Mouse (Mus musculus) cerebellum, adult 18-20 months (tissue): Measurements from ENCODE around the gene 2200002J24Rik.

Experiments
- DNase-seq, 2 experiments: peaks; one replicate each; pipeline ENCODE4 v3.0.0; 2021

Gene 2200002J24Rik

DNA sequence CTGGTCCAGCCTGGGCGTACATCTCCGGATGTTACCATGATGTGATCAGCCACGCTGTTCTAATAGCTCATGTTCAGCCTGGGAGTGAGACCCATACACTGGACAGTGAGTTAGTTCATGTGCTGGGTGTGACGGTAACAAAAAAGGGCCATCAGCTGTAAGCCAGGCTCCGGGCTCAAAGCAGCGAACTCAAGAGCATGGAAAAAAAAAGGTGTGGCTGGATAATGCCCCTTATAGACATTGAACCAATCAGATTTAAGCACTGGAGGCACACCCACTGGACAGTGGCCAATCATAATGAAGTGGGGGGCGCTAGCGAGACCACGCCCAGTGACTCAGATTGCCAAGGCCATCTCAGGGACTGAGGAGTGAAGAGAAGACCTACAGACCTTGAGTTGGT is at the start of gene 2200002J24Rik:
TSS of gene 2200002J24Rik (plus strand) at position 338 of the 400 bp plus-strand sequence.
- no peak for DNase-seq

- DNase-seq, result peak; percentile 96 to 100
These were observed 48.9 kb upstream of the 2200002J24Rik start, which contains the start of gene Rbm42 for GRCm38 (mm10) chr7:30649591-30650540. TSS of gene Rbm42 (minus strand) at chr7:30650317.

- DNase-seq, result peak; percentile 90 to 93
These were observed 34.1 kb upstream of the 2200002J24Rik start, which contains the start of gene Haus5 for GRCm38 (mm10) chr7:30664529-30665200. TSS of gene Haus5 (minus strand) at chr7:30664994.

GRCm38 (mm10) chr7:30665321-30665720 is 33.4 kb upstream of the 2200002J24Rik start:
- peak in 1 of 2 experiments; percentile 18 for DNase-seq

DNA sequence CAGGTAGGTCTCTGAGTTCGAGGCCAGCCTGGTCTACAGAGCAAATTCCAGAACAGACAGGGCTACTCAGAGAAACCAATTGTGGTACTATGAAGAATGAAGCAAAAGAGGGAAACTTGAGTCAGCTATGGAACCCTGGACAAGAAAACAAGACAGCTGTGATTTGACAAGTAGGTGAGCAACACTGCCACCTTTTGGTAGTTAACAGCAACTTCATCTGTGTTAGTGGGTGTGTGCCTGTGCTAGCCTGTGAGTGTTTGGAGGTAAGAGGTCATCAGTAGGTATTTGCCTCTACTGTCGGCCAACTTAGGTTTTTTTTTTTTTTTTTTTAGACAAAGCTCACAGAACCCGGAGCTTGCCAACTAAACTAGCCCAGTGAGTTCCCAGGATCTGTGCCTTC is 29.5 kb upstream of the 2200002J24Rik start:
- DNase-seq, result no peak

- no peak for DNase-seq
These were observed 27.2 kb upstream of the 2200002J24Rik start, which contains the start of gene Pmis2 for GRCm38 (mm10) chr7:30671480-30671879. TSS of gene Pmis2 (minus strand) at chr7:30671605.

DNA sequence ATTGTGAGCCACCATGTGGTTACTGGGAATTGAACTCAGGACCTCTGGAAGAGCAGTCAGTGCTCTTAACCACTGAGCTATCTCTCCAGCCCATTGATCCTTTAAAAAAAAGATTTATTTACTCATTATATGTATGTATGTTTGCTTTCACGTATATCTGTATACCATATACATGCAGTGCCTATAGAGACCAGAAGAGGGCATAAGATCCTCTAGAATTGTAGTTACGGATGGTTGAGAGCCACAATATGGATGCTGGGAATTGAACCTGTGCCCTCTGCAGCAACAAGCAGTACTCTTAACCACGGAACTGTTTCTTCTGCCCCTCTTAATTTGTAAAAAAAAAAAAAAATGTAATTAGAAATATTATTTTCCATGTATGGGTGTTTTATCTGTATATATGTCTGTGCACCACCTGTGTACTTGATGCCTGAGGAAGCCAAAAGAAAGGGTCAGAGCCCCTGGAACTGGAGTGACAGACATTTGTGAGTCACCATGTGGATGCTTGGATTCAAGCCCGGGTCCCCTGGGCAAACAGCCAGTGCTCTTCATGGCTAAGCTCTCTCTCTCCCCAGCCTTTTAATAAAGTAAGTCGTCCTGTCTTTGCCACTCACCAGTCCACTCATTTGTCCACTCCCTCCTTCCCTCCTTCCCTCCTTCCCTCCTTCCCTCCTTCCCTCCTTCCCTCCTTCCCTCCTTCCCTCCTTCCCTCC is 20.3 kb upstream of the 2200002J24Rik start:
- peak; percentile 22 to 44 for DNase-seq

- no peak for DNase-seq
These were observed 16.8 kb upstream of the 2200002J24Rik start for GRCm38 (mm10) chr7:30681897-30682296.

DNA sequence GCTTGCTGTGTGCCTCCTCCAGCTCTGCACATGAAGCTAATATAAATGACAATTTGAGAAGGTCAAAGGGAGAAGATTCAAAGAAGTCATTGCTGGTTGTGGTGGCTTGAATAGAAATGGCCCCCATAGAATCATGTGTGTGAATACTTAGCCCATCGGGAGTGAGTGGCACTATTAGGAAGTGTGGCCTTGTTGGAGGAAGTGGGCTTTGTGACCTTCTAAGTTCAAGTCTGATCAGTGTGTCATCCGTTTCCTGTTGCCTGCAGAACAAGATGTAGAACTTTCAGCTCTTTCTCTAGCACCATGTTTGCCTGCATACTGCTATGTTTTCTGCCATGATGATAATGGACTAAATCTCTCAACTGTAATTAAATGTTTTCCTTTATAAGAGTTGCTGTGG is 15.3 kb upstream of the 2200002J24Rik start:
- no peak for DNase-seq

GRCm38 (mm10) chr7:30688325-30688724 is 10.4 kb upstream of the 2200002J24Rik start:
- no peak for DNase-seq

DNA sequence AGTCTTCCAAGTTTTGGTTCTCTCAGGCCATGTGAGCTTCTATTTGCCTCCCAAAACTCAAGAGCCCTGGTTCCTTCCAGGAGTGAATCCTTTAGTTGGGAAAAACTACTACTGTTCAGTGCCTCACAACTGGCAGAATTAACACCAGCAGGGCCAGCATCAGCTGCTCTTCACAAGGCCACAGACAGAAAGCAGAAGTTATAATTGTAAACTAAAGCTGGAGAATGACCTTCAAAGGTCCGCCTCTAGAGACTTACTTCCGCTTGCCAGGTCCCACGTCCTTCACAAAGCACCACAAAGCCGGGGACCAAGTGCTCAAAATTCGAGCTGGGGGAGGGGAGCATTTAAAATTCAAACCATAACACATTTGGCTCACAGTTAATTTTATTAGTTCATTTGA is 625 bp upstream of the 2200002J24Rik start:
- DNase-seq, result no peak

- no peak for DNase-seq
These were observed 7.6 kb downstream of the 2200002J24Rik start for GRCm38 (mm10) chr7:30706214-30706882.

DNA sequence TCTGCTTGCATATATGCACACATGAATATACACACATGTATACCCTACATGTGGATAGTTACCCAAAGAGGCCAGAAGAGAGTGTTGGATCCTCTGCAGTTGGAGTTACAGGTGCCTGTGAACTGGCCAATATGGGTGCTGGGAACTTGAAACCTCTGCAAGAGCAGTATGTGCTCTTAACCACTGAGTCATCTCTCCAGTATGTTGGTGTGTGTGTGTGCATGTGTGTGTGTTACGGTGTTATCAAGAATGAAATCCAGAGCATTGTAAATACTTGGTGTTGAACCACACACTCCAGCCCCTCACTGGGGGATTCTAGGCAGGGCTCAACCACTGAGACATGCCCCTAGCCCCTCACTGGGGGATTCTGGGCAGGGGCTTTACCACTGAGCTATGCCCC is 8.7 kb downstream of the 2200002J24Rik start:
- DNase-seq, result no peak

DNA sequence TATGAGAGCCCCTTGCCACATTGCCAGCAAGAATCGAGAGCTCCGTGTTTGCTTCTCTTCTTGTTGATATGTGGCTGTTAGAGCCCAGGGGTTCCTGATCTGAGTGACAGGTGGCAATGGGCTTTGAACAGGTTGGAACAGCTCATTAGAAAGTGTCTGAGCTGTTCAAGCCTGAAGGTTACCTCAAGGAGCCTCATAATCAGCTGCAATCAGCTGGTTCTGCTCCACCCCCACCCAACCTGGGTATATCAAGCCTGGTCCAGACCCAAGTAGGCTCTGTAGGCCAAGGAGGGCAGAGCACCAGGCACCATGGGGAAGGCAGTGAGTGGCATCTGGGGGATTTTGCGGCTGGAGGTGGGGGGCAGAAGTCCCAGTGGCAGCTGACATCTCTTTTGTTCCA is 13.2 kb downstream of the 2200002J24Rik start, which contains the start of gene Atp4a:
TSS of gene Atp4a (plus strand) at position 268 of the 400 bp plus-strand sequence.
- no peak for DNase-seq

GRCm38 (mm10) chr7:30717006-30717715 is 18.4 kb downstream of the 2200002J24Rik start:
- no peak for DNase-seq

DNA sequence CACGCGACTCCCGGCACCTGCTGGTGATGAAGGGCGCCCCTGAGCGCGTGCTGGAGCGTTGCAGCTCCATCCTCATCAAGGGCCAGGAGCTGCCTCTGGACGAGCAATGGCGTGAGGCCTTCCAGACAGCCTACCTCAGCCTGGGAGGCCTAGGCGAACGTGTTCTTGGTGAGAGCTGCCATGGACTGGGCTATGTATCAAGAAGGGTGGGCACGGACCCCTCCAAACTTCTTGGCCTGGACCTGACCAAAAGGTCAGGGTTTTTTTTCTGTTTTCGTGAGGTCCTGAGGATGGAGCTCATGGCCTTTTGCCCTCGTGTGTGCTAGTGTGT is 19.0 kb downstream of the 2200002J24Rik start:
- no peak for DNase-seq

DNA sequence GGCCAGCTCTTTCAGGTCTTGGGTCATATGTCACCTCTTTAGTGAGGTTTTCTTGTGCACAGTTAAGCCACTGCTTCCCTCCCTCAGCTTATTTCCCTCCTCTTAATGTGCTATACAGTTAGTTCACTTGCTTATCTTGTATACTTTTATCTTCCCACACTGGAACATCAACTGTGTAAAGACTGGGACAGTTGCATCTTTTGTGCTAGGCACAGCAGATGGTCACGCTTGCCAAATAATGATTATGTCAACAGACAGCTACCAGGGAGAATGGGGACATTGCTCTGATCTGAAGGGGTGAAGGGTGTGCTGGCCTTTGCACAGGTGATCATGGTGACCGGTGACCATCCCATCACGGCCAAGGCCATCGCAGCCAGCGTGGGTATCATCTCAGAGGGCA is 20.9 kb downstream of the 2200002J24Rik start:
- DNase-seq, result no peak

- peak; percentile 26 to 37 for DNase-seq
These were observed 22.6 kb downstream of the 2200002J24Rik start for GRCm38 (mm10) chr7:30721286-30721685.

DNA sequence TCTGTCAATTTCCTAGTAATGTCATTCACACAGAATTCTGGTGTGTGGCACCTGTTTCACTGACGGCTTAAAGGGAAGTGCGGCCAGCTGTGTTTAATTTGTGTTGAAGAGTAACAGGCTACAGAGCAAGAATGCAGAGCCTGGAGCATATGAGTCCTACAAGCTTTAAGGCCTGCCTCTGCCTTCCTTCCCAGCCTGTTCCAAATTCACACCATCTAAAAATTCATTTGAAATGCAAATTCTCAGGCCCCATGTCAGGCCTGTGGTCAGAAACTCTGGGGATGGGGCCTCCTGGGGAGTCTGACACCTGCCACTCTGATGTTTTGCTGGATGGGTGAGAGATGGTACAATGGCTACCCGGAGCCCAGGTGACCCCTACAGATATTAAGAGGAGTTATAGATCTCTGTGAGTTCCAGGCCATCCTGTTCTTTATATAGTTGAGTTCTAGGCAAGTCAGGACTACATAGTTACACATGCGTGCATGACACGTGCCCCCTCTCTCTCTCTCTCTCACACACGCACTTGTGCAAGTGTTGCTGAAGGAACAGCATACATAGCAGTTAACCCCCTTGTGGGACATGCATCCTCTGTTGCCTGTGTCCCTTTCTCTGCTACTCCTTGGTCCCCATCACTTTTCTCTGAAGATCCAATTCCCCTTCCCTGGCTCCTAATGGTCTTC is 24.7 kb downstream of the 2200002J24Rik start:
- DNase-seq, result no peak

- no peak for DNase-seq
These were observed 29.5 kb downstream of the 2200002J24Rik start for GRCm38 (mm10) chr7:30728214-30728613.
